ENCODE assay signal across 18 mouse cellular contexts in genomic region chr4:139422409-139422808, GRCm38 (mm10).
"Had no signal": no experiment of that assay in that cellular context is flagged by ENCODE, and none has a peak within 500 bp of the region (broad histone marks: within the 10 kb centered on the region; RNA-seq: fewer than 3 reads in every experiment).

No protein-coding gene starts in this region.

- H3K27me3 ChIP-seq: limb, embryonic 12.5 days; limb, embryonic 15.5 days; liver, embryonic 12.5 days; midbrain, embryonic 15.5 days; neural tube, embryonic 13.5 days had no signal

- H3K9me3 ChIP-seq: limb, embryonic 15.5 days; liver, embryonic 12.5 days; midbrain, embryonic 15.5 days; neural tube, embryonic 13.5 days had no signal

- H3K27ac ChIP-seq: limb, embryonic 12.5 days; limb, embryonic 15.5 days; liver, embryonic 12.5 days; midbrain, embryonic 15.5 days; neural tube, embryonic 13.5 days had no signal

- H3K9ac ChIP-seq: limb, embryonic 12.5 days; limb, embryonic 15.5 days; liver, embryonic 12.5 days; midbrain, embryonic 15.5 days; neural tube, embryonic 13.5 days had no signal

- ATAC-seq: liver, embryonic 12.5 days; midbrain, embryonic 15.5 days had no signal

- H3K4me2 ChIP-seq: limb, embryonic 12.5 days; limb, embryonic 15.5 days; liver, embryonic 12.5 days; midbrain, embryonic 11.5 days; midbrain, embryonic 15.5 days; neural tube, embryonic 13.5 days had no signal

- H3K4me1 ChIP-seq: limb, embryonic 12.5 days; limb, embryonic 15.5 days; liver, embryonic 12.5 days; midbrain, embryonic 15.5 days; neural tube, embryonic 13.5 days had no signal

- DNase-seq: kidney, adult 9 months; kidney, postnatal 14 days; kidney, postnatal 4 days; left cerebral cortex, postnatal 4 days; lung, adult 2 months; lung, postnatal 14 days; lung, postnatal 4 days; retina, postnatal 1 day; right cerebral cortex, postnatal 25 days; spleen, adult 18-20 months; thymus, adult 2 months; thymus, postnatal 14 days had no signal

- H3K4me3 ChIP-seq: limb, embryonic 12.5 days; limb, embryonic 15.5 days; liver, embryonic 12.5 days; midbrain, embryonic 15.5 days; neural tube, embryonic 13.5 days had no signal
